Mouse (Mus musculus) frontal cortex, postnatal 10 days (tissue): ENCODE measurements at regions not wholly inside any gene's neighbourhood (a gene's known extent, or its start where the extent isn't known, plus 50 kb on each side); places are given as distances from the start of the nearest gene placed in this dataset.

Experiments used
- DNase-seq, 2 experiments: peaks; one replicate each; pipeline ENCODE4 v3.0.0; 2022; ENCODE audit warnings: low spot score in 2 of 2, mixed read lengths in 1 of 2

- no peak for DNase-seq
Observed at GRCm38 (mm10) chr14:94691176-94691575, 800.7 kb upstream of the Pcdh9 start.

GRCm38 (mm10) chr14:94677716-94678115 is 787.2 kb upstream of the Pcdh9 start:
- no peak for DNase-seq

GRCm38 (mm10) chr14:94653625-94654024 is 763.1 kb upstream of the Pcdh9 start:
- peak in 1 of 2 experiments; percentile 4 for DNase-seq

- DNase-seq = no peak
Observed at GRCm38 (mm10) chr14:94615006-94615405, 724.5 kb upstream of the Pcdh9 start.
